Mouse (Mus musculus) C2C12 (cell line): ENCODE results near the gene Fmc1.
"Not testable (repeated sequence)": the region's sequence is repeated elsewhere in the genome, so short reads cannot be mapped to it uniquely, and the experiment has no call there.

Experiments used
- CTCF ChIP-seq: IDR thresholded peaks from one replicate; pipeline ENCODE4 v1.5.1; 2011; ENCODE audit not compliant: control insufficient read depth, insufficient read depth, insufficient read length
- FOSL1 ChIP-seq: IDR thresholded peaks from one replicate; pipeline ENCODE4 v1.8.0; 2011; ENCODE audit warnings: mild to moderate bottlenecking, low read length; ENCODE audit not compliant: poor library complexity, insufficient read depth, severe bottlenecking
- MAX ChIP-seq: IDR thresholded peaks from one replicate; pipeline ENCODE4 v1.6.1; 2011; ENCODE audit warnings: mild to moderate bottlenecking, control low read depth
- MYOD1 ChIP-seq: IDR thresholded peaks from one replicate; pipeline ENCODE4 v1.6.1; 2011; ENCODE audit warnings: low read depth; ENCODE audit not compliant: control insufficient read depth, insufficient read length
- MYOG ChIP-seq: IDR thresholded peaks from one replicate; pipeline ENCODE4 v1.6.1; 2011; ENCODE audit not compliant: control insufficient read depth, insufficient read length; ENCODE audit errors: extremely low read depth

DNA sequence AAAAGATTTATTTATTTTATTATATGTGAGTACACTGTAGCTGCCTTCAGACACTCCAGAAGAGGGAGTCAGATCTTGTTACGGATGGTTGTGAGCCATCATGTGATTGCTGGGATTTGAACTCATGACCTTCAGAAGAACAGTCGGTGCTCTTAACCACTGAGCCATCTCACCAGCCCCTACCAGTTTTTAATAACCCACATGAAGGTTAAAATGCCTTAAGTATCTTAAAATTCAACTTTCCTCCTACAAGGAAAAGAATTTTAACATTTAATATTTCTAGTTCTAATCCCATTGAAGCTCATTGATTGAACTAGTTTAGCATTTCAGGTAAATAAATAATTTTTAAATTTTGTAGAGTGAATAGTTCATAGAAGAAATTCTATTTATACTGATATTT lies 13.7 kb downstream of the Fmc1 start:
- not testable (repeated sequence) for TF ChIP-seq CTCF, MAX, MYOD1, MYOG, FOSL1
